Mouse (Mus musculus) kidney, postnatal 25 days (tissue): ENCODE measurements around the gene Hpgds.

ENCODE experiments used
- DNase-seq, 2 experiments: peaks; one replicate each; pipeline ENCODE4 v3.0.0; 2021; ENCODE audit warnings: mixed read lengths in 2 of 2

Gene Hpgds

GRCm38 (mm10) chr6:65144621-65145205 is at the start of gene Hpgds:
Hpgds (minus strand) TSS chr6:65144908.
- DNase-seq: no peak

GRCm38 (mm10) chr6:65164977-65165376 is 20.3 kb upstream of the Hpgds start:
- DNase-seq: no peak

- no peak for DNase-seq
Measured at GRCm38 (mm10) chr6:65164137-65164536, 19.4 kb upstream of the Hpgds start.

- no peak for DNase-seq
Measured at GRCm38 (mm10) chr6:65159381-65159942, 14.8 kb upstream of the Hpgds start.

GRCm38 (mm10) chr6:65157042-65157441 is 12.3 kb upstream of the Hpgds start:
- DNase-seq: no peak

GRCm38 (mm10) chr6:65153570-65153969 is 8.9 kb upstream of the Hpgds start:
- no peak for DNase-seq

- no peak for DNase-seq
Measured at GRCm38 (mm10) chr6:65150703-65151102, 6.0 kb upstream of the Hpgds start.

- DNase-seq: no peak
Measured at GRCm38 (mm10) chr6:65146363-65146762, 1.7 kb upstream of the Hpgds start.

- no peak for DNase-seq
Measured at GRCm38 (mm10) chr6:65142316-65142715, 2.4 kb downstream of the Hpgds start.

GRCm38 (mm10) chr6:65140750-65141243 is 3.9 kb downstream of the Hpgds start:
- no peak for DNase-seq

- no peak for DNase-seq
Measured at GRCm38 (mm10) chr6:65140082-65140749, 4.5 kb downstream of the Hpgds start.

- DNase-seq: no peak
Measured at GRCm38 (mm10) chr6:65138243-65138642, 6.5 kb downstream of the Hpgds start.

GRCm38 (mm10) chr6:65137802-65138201 is 6.9 kb downstream of the Hpgds start:
- DNase-seq: no peak

GRCm38 (mm10) chr6:65132376-65132775 is 12.3 kb downstream of the Hpgds start:
- no peak for DNase-seq

GRCm38 (mm10) chr6:65126074-65126726 is 18.5 kb downstream of the Hpgds start:
- DNase-seq: peak in 1 of 2 experiments; percentile 36

- DNase-seq: no peak
Measured at GRCm38 (mm10) chr6:65117540-65117939, 27.2 kb downstream of the Hpgds start.

GRCm38 (mm10) chr6:65114902-65115301 is 29.8 kb downstream of the Hpgds start:
- no peak for DNase-seq

- DNase-seq: no peak
Measured at GRCm38 (mm10) chr6:65079139-65079538, 65.6 kb downstream of the Hpgds start.

GRCm38 (mm10) chr6:65075201-65075600 is 69.5 kb downstream of the Hpgds start:
- DNase-seq: peak in 1 of 2 experiments; percentile 4
